Mouse (Mus musculus): ENCODE results near the gene Gpalpp1. TPM values are rescaled to one million over a fixed set of nuclear protein-coding genes. Genes with fewer than 3 reads are reported as not detected.

Gene Gpalpp1
- total RNA-seq, 4 experiments from 2014 or later, result 19.0 to 25.2 (median 22.3) TPM

DNA sequence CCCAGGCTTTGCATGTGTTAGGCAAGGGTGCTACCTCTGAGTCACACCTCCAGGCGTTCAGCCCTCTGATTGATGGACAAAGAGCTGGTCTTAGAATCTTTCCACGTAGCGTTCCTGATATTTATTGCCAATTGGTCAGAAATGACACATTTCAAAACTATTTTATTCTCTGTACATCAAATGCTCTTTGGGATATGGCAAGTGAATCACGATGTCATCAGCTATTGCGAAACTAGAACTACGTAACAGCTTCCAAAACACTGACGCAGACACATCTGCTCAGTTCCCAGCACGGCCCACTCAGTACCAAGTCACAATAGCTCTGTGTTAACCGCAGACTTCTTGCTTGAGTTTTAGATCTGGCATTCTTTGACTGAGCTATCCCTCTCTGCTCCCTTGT is 11.0 kb downstream of the Gpalpp1 start:
- no peak for DNase-seq

DNA sequence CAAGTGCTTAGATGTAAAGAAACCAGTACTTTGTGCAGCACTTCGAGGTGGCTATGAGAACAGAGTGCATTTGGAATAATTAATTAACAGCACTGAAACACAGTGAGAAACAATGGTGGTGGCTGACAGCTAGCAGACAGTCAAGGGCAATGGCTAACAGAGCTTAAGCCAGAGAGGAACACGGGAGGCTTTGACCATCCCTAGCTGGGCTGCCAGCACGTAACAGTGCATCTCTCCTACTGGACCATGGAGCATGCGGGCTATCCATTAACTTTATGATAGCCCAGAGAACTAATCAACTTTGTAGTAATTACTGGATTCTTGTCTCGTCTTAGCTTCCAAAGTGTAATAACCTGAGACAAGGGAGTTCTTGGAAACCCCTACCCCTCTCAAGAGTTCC is 12.7 kb downstream of the Gpalpp1 start:
- DNase-seq, result no peak

DNA sequence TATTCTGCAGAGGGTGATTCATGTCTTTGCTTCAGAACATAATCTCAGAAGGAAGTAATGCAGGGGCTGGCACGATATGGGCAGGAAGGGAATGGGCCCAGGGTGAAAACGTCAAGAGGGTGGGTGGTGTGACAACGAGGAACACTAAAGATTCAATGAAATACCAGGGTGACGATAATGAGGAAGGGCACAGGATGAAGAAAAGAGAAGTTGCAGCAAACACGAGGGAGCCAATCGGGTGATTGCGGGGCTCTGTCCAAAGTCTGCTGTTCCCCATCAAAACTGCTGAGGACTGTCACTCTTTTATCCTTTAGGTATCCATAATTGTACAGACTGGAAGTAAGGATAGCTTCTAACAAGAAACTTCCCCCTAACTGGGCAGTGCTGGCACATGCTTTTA is 13.3 kb downstream of the Gpalpp1 start:
- no peak for DNase-seq

DNA sequence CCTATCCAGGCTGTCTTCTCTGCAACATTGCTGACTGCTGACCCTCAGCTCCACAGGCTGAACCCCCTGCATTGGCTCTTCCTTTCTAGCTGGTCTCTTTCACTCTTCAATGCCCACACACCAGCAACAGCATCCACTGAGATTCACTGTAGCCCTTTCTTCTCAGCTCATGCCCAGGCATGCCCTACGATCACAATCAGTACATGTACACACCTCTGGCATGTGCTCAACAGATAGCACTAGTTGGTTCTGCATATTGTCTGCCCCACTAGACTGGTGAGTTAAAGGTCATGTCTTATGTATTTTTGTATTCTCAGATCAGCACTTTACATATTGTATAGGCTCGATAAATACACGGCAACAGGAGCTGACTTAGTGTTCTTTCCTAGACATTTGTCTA is 26.4 kb downstream of the Gpalpp1 start:
- DNase-seq, result no peak

DNA sequence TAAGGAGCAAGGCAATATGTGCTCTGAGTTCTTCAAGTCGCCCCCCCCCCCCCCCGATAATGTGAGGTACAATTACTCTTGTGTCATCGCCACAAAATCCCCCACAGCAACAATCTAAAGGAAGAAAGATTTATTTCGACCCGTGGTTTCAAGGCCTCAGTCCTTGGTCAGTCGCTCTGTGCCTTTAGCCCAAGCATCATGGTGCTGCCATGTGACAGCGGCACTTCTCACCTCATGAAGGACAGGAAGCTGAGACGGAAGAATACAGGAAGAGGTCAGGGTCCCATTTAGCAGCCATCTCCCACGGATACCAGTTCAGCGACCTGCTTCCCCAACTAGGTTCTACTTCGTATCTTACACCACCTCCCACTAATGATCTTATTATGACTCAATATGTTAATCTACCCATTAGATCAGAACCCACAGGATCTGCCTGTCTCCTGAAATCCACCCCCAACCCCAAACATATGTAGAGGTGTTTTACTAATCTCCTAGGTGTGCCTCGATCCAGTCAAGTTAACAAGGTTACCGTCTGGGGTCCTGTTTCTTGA is 28.4 kb downstream of the Gpalpp1 start:
- no peak for DNase-seq

DNA sequence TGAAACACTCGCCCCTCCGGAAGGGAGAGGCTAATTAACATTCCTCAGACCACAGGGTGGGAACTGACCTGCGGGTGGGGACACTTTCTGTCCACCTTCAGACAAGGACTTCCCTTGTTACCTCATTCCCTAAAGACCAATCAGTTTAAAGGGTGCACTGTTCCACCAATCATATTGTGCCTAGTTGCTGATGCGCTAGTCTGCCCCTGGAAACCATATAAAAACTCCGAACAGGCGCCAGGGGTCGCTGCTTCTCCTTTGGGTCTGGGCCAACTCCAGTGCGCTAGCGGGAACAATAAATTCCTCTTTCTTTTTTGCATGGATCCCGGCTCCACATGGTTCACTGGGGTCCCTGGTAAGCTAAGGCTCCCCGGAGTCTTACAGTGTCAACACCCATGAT is 29.1 kb downstream of the Gpalpp1 start:
- no peak for DNase-seq

DNA sequence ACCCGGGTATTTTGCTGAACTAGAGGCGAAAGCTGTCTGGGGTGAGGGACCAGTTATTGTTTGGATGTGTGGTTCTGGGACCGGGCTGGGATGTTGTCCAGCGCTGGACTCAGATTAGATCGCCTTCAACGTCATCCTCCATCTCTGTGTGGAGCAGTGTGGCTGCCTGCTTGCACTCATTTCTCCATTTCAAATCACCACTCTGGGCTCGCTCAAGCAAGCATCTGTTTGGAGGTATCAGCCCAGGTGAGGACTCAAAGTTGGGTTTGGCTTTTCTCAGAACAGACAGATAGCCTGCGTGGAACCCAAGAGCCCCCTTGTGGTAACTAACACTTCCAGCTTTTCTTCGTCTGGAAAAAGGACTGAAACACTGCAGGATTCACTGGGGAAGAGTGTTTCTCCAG is 33.5 kb downstream of the Gpalpp1 start:
- no peak for DNase-seq

DNA sequence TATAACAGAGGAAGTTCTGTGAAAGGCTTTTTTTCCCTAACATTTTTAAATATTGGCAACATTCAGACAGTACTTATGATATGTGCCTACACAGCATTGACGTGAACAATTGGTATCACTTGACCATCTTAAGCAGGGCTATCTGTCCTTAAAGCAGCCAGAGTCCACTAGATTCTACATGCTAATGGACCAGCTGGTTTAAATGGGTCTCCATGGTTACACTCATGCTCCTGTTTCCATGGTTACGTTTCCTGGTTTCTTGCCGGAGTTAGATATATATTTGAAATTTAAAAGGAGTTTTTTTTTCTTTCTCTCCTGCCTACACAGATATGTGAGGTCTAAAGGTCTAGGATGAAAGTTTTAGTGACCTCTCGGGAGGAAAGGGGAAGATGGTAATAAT is 34.0 kb downstream of the Gpalpp1 start:
- DNase-seq, result no peak

DNA sequence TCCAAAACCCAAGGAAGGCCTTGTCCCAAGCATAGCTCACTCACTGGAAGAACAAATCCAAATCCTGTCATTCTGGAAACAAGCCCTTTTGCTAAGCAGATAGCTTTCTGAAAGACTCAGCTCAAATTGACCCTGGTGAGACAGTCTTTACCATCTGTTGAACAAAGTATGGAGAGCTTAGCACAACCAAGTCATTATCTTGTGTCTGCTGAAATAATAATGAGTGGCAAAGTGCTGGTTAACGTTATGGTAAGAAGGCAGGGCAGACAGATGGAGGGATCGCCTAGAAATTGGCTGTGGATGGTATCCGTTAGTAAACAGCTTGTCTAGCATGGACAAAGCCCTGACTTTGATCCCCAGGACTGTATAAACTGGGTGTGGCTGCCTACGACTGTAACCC is 34.8 kb downstream of the Gpalpp1 start:
- DNase-seq, result no peak

DNA sequence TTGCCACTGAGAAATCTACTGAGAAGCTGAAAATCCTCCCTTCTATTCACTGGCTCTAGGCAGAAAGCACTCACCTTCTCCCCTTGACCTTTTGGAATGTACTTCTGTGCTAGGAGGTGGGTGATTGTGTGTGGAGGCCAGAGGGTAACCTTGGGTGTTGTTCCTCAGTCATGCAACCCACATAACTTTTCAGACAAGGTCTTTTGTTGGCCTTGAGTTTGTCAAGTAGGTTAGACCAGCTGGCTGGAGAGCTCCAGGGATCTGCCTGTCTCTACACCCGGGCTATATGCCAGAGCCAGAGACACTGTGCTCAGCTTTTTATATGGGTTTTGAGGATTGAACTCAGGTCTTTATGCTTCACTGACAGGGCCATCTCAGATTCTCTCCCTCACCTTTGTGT is 36.4 kb downstream of the Gpalpp1 start:
- DNase-seq, result peak; percentile 39

DNA sequence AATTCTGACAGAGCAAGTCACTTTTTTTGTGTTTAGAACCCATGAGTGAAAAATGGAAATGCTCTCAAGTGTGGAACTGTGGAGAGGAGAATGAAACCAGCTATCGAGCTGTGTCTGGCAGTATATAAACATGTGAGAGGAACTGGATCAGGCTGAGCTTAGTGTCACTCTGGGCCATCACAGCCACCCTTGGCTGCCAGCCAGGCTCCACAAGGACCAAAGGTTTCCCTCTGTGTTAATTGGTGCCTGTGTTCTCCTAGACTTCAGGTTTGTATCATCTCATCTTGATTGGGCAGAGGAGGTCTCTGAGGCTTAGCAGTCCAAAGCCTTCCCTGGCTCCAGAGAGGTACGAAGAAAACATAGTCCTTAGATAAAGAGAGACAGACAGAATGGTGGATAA is 37.9 kb downstream of the Gpalpp1 start:
- peak; percentile 10 for DNase-seq

DNA sequence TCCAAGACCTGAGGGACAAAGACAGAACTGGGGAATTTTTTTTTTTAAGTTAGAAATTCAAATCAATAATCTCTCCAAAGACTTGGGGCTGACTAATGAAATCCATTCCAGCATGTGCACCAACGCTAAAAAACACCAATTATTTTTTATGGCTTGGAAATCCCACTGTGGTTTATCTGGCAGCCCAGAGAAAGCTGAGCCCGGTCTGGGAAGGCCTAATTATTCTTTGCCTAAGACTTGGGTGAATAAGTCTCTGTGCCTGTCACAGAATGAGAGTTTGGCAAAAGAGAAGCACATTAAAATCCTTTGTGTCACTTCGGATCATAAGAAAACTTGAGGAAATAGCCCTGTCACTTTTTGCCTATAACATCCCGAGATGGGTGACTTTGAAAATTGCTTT is 41.3 kb downstream of the Gpalpp1 start:
- DNase-seq, result no peak

DNA sequence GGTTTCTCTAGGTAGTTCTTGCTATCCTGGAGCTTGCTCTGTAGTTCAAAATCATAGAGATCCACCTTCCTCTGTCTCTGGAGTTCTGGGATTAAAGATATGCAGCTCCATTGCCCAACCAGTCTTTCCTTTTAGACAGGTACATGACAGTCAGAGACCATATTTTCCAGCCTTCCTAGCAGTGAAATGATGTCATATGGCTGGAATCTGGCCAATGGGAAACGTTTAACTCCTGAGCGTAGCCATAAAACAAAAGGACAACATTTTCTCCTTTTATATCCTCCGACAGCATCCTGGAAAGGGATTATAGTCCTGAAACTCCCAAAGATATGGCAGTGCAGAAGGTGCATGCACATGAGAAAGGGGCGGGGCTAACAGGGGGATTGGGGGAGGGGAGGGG is 42.3 kb downstream of the Gpalpp1 start:
- DNase-seq, result no peak

DNA sequence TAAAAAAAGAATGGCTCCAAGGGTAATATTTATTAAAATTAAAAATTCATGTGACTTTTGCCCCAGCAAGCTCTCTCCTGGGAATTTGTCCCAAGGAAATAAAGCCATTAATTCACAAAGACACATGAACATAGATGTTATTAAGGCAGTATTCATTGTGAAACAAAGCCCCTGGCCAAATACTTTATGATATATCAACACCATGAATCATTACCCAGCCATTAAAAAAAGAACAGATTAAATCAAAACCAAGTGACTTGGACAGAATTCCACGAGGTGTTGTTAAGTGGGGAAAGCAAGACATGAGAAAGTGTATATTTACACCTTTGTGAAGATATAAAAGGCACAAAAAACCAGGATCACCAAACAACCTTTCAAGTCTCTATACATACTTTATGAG is 43.3 kb downstream of the Gpalpp1 start:
- no peak for DNase-seq

DNA sequence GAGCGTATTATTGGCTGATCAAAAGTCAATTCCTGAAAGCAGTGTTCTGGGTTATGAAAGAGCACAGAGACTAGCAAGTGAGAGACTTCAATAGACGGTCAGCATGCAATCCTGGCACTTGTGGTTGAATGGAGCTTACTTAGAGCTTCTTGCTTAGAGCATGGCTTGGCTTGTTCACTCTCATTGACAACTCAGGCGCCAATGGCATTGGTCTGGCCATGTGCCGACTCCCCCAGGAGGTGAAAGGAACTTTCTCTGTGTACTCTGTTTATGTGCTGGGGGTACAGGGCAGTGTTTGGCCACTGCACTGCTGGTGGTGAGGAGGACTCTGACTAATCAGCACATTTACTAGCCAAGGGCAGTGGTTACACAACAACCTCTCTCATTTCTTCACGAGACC is 51.1 kb downstream of the Gpalpp1 start:
- DNase-seq, result peak; percentile 26

DNA sequence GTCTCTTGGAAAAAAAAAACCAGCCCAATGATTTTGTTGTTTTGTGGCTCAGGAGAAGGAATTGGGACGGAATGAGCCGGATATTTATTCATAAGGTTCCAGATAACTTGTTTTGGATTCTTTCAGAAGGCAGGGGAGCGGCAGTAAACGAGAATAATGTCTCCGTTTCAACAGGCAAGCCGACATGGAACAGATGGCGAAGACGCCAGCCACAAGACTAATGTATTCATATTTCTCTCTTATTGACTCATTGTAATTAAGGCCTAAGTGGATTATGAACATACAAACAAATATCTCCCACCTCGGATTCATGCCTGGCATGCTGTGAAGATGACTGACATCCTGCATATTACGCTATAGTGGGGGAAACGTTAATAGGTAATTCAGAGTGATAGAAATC is 56.8 kb downstream of the Gpalpp1 start:
- DNase-seq, result no peak

DNA sequence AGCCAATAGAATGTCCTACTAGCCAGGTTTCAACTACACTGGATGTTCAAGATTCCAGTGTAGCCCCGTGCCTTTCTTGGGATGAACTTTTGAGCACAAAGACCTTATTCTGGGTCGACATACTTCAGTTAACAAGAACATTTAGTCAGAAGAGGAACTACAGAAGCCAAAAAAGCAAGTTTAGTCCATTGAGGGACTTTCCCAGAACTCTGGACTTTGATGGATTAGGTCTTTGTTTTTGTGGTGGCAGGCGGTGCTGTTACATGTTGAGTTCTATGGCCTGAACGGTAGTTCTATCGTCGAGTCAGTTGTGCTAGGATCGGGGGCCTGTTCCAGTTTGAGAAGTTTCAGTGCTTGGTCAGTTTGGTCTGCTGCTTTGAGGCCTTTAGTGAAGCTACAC is 58.6 kb downstream of the Gpalpp1 start:
- DNase-seq, result no peak

DNA sequence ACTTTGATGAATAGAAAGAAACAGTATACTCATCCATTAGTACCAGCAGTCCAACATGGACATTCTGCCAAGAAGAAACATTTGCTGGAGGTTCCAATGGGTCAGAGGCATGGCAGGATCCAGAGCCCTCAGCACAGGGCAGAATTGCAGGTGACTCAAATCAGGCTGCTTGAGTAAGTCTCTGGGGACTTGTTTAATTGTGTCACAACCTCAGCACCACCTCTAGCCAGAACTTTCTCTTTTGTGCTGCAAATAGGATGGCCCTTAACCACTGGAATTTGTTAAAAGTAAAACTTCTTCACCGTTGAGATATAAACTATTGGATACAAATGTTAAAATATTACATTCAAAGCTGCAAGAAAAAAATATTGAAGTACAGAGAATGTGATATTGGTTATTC is 64.8 kb downstream of the Gpalpp1 start:
- no peak for DNase-seq

DNA sequence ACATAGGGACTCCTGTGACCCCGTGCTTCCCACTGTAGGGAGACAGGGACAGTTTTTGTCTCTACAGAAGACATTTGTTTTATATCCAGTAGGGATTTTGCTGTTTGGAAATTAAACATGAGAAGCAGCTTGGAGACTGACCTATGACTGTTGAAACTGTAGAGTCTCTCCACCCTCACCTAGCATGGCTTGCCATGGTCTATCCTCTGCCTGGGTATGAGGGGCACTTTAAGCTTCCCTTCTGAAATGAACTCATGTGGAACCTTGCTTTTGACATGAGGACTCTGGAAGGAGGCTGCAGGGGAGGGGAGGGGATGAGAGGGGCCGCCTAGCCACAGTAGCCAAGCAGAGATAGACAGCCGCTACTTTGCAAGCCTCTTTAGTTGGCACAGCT is 66.4 kb downstream of the Gpalpp1 start:
- no peak for DNase-seq

DNA sequence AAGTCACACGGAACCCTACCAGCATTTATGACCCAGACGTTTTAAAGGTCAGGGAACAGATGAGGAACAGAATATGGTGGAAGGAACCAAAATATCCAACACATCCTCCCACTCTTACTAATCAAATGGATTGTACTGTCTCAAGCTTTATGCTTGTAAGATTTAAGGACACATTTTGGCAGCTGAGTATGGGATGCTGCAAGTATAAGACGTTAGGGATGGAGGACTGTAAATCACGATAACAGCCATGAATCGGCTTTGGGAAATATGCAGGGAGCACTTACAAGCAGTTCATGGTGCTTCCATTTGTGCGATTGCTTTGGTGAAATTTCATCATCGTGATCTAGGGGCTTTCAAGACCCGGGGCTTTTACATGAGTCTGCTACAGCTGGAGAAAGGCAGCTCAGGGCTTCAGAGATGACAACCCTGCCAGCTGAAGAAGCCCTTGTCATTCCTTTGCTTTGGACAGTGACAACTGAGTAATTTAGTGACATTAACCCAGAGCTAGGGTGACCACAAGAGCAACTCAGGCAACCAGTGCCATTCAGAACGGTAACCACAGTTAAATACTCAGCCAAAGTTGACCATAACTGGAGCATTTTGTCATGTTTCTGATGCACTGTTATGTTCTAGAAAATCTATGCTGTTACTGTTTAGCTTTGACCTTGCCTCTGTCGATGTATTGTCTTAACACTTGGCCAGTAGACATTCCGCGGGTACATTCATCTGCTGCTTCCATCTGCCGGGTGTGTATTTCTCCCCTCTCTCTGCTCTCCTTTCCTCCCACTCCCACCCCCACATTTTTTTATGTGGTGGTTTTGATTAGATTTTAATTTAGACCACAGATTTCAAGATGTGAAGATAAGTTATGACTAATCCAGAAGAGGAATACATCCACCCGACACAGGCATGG is 67.1 kb downstream of the Gpalpp1 start:
- DNase-seq, result no peak

Data from adrenal gland, adult 8-10 months (tissue).